Mouse (Mus musculus): ENCODE data around the gene Ptpra. TPM values are rescaled to one million over a fixed set of nuclear protein-coding genes. Genes with fewer than 3 reads are reported as not detected.

Gene Ptpra
- total and polyA plus RNA-seq, 2 experiments from 2014 or later: 21.7 to 44.5 TPM

DNA sequence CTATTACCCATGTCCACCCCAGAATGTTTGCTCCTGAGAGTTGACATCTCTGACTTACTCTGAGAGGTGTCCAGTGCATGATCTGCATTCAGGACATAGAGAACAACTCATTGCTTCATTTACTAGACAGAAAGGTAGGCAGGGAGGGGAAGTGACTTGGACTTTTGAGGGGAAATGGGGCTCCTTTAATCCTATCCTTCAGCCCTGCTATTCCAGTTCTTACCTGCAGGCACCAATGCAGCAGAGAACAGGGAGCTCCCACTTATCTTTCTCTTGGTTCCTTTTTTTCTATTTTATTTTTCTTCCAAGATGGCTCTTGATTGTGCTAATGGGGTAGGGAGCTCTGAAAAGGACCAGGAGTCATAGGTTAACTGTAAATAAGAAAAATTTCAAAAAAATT lies 1.6 kb upstream of the Ptpra start:
- TF ChIP-seq EP300 (IDR thresholded peaks at IDR 0.05; ENCODE audit: low read depth) (no peak), CTCF (IDR thresholded peaks at IDR 0.05; ENCODE audit: low read depth) (no peak)
- H3K9me3 ChIP-seq (replicated peaks; ENCODE audit: control insufficient read depth, low read length): no peaks in the 10 kb centered on the region
- H3K36me3 ChIP-seq (replicated peaks; ENCODE audit: control insufficient read depth, insufficient read depth, low read length): peaks cover 11% of the 10 kb centered on the region
- H3K9ac ChIP-seq (replicated peaks; ENCODE audit: low read depth, low read length): no peak overlapping the region
- DNase-seq (ENCODE audit: low spot score) (no peak), ATAC-seq (ENCODE audit: insufficient read depth, low read depth) (no peak)
- no peak overlapping the region for H3K4me3 ChIP-seq (ENCODE audit: low read depth, low read length)
- no peak overlapping the region for H3K27ac ChIP-seq (ENCODE audit: low read depth)
- no peak overlapping the region for H3K4me2 ChIP-seq (ENCODE audit: low read depth, low read length)
- H3K4me1 ChIP-seq (ENCODE audit: control insufficient read depth, insufficient read depth): peaks cover 22% of the 10 kb centered on the region
- H3K27me3 ChIP-seq (ENCODE audit: control insufficient read depth, insufficient read depth, low read length): 0 out of 2 replicates have a peak, but pooled peaks cover 4% of the 10 kb centered on the region

DNA sequence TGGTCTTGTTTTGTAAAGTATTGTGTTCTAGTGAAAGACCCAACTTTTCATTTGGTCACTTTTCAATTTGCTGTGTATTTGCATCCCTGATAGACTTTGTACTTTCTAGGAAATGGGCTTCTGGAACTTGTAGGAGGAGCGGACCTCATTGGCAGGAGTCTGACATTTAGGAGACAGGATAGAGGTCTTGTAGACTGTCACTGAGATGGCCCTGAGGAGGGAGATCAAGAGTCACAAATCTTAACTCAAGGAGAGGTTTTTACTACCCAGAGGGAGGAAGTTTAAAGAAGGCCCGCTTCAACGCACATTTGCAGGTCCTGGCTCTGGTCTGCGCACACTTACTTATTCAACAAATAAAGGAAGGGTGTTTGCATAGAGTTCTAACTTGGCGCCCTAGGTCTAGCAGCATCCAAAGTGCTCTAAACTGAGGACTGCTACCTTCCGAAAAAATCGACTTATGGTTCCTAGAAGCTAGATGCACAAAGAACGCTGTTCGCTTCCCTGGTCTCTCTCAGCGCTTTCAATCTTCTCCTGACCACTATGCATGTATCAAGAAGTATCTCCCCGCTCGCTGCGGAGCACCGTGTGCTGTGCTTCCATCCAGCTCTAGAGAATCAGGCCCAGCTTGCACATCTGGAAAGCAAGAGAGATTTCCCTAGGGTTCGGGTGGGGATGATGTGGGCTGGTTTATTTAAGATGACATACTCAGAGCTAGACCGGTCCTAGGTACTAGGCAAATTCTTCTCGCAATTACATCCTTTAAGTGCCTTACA lies 871 bp upstream of the Ptpra start:
- H3K4me2 ChIP-seq (ENCODE audit: low read depth, low read length): peak overlapping the region; percentile 88
- no peak for ATAC-seq (ENCODE audit: insufficient read depth, low read depth)
- H3K36me3 ChIP-seq (replicated peaks; ENCODE audit: control insufficient read depth, insufficient read depth, low read length): peaks cover 4% of the 10 kb centered on the region
- no peak for DNase-seq (ENCODE audit: low spot score)
- H3K27me3 ChIP-seq (ENCODE audit: control insufficient read depth, insufficient read depth, low read length): 0 out of 2 replicates have a peak, but pooled peaks cover 4% of the 10 kb centered on the region
- H3K9me3 ChIP-seq (replicated peaks; ENCODE audit: control insufficient read depth, low read length): no peaks in the 10 kb centered on the region
- no peak overlapping the region for H3K9ac ChIP-seq (replicated peaks; ENCODE audit: low read depth, low read length)
- WGBS: 10% methylated on average over 17 of the region's 17 CpGs
- H3K27ac ChIP-seq (ENCODE audit: low read depth): no peak overlapping the region
- peak overlapping the region; percentile 91 for H3K4me3 ChIP-seq (ENCODE audit: low read depth, low read length)
- peaks cover 22% of the 10 kb centered on the region for H3K4me1 ChIP-seq (ENCODE audit: control insufficient read depth, insufficient read depth)
- TF ChIP-seq EP300 (IDR thresholded peaks at IDR 0.05; ENCODE audit: low read depth) (no peak), CTCF (IDR thresholded peaks at IDR 0.05; ENCODE audit: low read depth) (no peak)

DNA sequence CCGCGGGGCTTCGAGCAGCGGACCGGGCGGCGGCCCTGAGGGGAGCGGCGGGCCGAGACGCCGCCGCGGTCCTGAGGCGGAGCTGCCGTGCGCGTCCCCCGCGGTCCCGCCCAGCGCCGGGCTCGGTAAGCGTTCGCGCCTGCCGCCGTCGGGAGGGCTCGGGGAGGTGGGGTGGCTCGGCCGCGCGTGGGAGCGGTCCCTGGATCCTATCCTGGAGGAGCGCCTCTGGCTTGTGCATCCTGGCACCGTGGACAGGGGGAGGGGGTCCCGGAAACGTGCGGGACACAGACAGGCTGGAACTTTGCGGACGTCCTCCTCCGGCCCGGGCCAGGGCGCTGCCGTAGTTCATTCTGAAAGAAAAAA lies 337 bp downstream of the Ptpra start:
- peak; percentile 85 for ATAC-seq (ENCODE audit: insufficient read depth, low read depth)
- H3K27me3 ChIP-seq (ENCODE audit: control insufficient read depth, insufficient read depth, low read length): 0 out of 2 replicates have a peak, but pooled peaks cover 4% of the 10 kb centered on the region
- peak; percentile 36 for DNase-seq (ENCODE audit: low spot score)
- H3K27ac ChIP-seq (ENCODE audit: low read depth): peak overlapping the region; percentile 82
- TF ChIP-seq EP300 (IDR thresholded peaks at IDR 0.05; ENCODE audit: low read depth) (no peak), CTCF (IDR thresholded peaks at IDR 0.05; ENCODE audit: low read depth) (no peak)
- no peaks in the 10 kb centered on the region for H3K36me3 ChIP-seq (replicated peaks; ENCODE audit: control insufficient read depth, insufficient read depth, low read length)
- peak overlapping the region; percentile 88 for H3K4me2 ChIP-seq (ENCODE audit: low read depth, low read length)
- under 1% methylated on average over 45 of the region's 47 CpGs for WGBS
- H3K9me3 ChIP-seq (replicated peaks; ENCODE audit: control insufficient read depth, low read length): no peaks in the 10 kb centered on the region
- peaks cover 28% of the 10 kb centered on the region for H3K4me1 ChIP-seq (ENCODE audit: control insufficient read depth, insufficient read depth)
- peak overlapping the region; percentile 91 for H3K4me3 ChIP-seq (ENCODE audit: low read depth, low read length)
- peak overlapping the region; percentile 68 for H3K9ac ChIP-seq (replicated peaks; ENCODE audit: low read depth, low read length)

DNA sequence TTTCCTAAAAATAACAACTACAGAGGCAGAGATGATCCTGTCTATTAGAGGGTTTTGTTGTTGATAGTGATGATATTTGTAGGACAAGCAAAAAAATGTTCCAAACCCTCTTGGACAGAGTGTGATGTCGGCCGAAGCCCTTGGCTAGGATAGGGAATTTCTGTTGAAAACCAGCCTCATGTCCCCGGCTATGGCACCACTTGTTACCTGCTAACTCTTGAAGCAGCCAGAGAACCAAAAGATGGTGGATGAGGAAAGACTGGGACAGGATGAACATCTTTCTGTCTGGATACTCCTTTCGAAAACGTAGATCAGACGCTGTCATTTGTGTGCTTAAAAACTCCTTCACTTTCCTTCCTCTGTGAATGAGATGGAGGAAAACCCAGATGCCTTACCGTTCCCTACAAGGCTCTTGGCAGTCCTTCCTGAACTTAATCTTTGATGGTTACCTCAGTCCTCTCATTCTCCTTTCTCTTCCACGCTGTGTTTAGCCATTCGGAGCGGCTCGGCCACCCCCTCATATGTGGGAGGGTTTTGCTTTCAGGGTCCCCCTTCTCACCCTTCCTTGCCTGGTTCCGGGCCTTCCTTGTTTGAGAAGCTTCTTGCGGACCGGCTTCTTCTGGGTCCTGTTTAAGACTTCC lies 1.1 kb downstream of the Ptpra start:
- H3K4me1 ChIP-seq (ENCODE audit: control insufficient read depth, insufficient read depth): peaks cover 28% of the 10 kb centered on the region
- ATAC-seq (ENCODE audit: insufficient read depth, low read depth): no peak
- H3K27me3 ChIP-seq (ENCODE audit: control insufficient read depth, insufficient read depth, low read length): 0 out of 2 replicates have a peak, but pooled peaks cover 4% of the 10 kb centered on the region
- DNase-seq (ENCODE audit: low spot score): no peak
- H3K27ac ChIP-seq (ENCODE audit: low read depth): no peak overlapping the region
- peak overlapping the region; percentile 88 for H3K4me2 ChIP-seq (ENCODE audit: low read depth, low read length)
- H3K4me3 ChIP-seq (ENCODE audit: low read depth, low read length): peak overlapping the region; percentile 91
- H3K9me3 ChIP-seq (replicated peaks; ENCODE audit: control insufficient read depth, low read length): no peaks in the 10 kb centered on the region
- no peaks in the 10 kb centered on the region for H3K36me3 ChIP-seq (replicated peaks; ENCODE audit: control insufficient read depth, insufficient read depth, low read length)
- TF ChIP-seq CTCF (IDR thresholded peaks at IDR 0.05; ENCODE audit: low read depth) (no peak), EP300 (IDR thresholded peaks at IDR 0.05; ENCODE audit: low read depth) (no peak)
- 46% methylated on average over 14 of the region's 14 CpGs for WGBS
- peak overlapping the region; percentile 68 for H3K9ac ChIP-seq (replicated peaks; ENCODE audit: low read depth, low read length)

DNA sequence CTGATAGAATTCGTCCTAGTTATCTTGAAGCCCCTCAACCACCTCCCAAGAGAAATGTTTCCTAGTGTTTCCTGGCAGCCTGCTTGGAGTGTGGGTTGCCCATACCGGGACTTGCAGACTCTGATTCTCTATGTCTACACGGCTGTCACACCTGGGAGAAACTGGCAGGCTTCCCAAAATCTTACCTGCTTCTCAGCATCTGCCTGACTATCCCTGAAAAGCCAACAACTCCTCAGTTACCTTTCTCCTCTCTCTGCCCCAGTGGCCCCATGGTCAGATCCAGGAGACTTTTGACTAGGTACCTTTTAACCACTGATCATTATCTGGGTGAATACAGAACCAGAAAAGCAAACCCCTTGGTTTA lies 1.6 kb downstream of the Ptpra start:
- no peak for ATAC-seq (ENCODE audit: insufficient read depth, low read depth)
- WGBS: 43% methylated on average over 3 of the region's 3 CpGs
- peak overlapping the region; percentile 91 for H3K4me3 ChIP-seq (ENCODE audit: low read depth, low read length)
- no peaks in the 10 kb centered on the region for H3K36me3 ChIP-seq (replicated peaks; ENCODE audit: control insufficient read depth, insufficient read depth, low read length)
- no peaks in the 10 kb centered on the region for H3K9me3 ChIP-seq (replicated peaks; ENCODE audit: control insufficient read depth, low read length)
- no peak overlapping the region for H3K27ac ChIP-seq (ENCODE audit: low read depth)
- H3K27me3 ChIP-seq (ENCODE audit: control insufficient read depth, insufficient read depth, low read length): 0 out of 2 replicates have a peak, but pooled peaks cover 4% of the 10 kb centered on the region
- DNase-seq (ENCODE audit: low spot score): no peak
- H3K9ac ChIP-seq (replicated peaks; ENCODE audit: low read depth, low read length): no peak overlapping the region
- H3K4me2 ChIP-seq (ENCODE audit: low read depth, low read length): peak overlapping the region; percentile 88
- TF ChIP-seq EP300 (IDR thresholded peaks at IDR 0.05; ENCODE audit: low read depth) (no peak), CTCF (IDR thresholded peaks at IDR 0.05; ENCODE audit: low read depth) (no peak)
- peaks cover 28% of the 10 kb centered on the region for H3K4me1 ChIP-seq (ENCODE audit: control insufficient read depth, insufficient read depth)
